Mouse (Mus musculus) cerebellum, adult 2 months (tissue): Measurements from ENCODE around the gene Iqgap1.

Source experiments
- CTCF ChIP-seq: fragments of 200-500 bp; IDR thresholded peaks from 2 replicates; pipeline ENCODE4 v1.5.1; 2011; ENCODE audit warnings: low read depth, mild to moderate bottlenecking, control low read depth, low read length, moderate library complexity, borderline replicate concordance; ENCODE audit not compliant: insufficient read depth
- POLR2A ChIP-seq: fragments of 200-500 bp; IDR thresholded peaks from 2 replicates; pipeline ENCODE4 v1.6.1; 2011; ENCODE audit warnings: low read length, control low read depth, borderline replicate concordance; ENCODE audit not compliant: insufficient read depth

GRCm38 (mm10) chr7:80746166-80746761, 79.5 kb downstream of the Iqgap1 start:
- TF ChIP-seq CTCF (no peak), POLR2A (no peak)
